Comparison of ENCODE assay signal across 15 mouse cellular contexts in genomic region chr15:101879776-101880175, GRCm38 (mm10). TPM values are rescaled to one million over a fixed set of nuclear protein-coding genes. Genes with fewer than 3 reads are reported as not detected.
DNase-seq lines count a peak whose midpoint lies in the region; ATAC-seq and TF ChIP-seq lines count a peak whose summit lies in the region.
"Had no signal": no experiment of that assay in that cellular context is flagged by ENCODE, and none has a peak within 500 bp of the region (broad histone marks: within the 10 kb centered on the region; RNA-seq: fewer than 3 reads in every experiment).

No protein-coding gene starts in this region.

- TF ChIP-seq POLR2A in myocyte (IDR thresholded peaks at IDR 0.05; ENCODE audit: insufficient read length, low read depth): no peak

- H3K79me2 ChIP-seq in myocyte (ENCODE audit: control insufficient read depth, insufficient read depth): no peaks in the 10 kb centered on the region

- no peak overlapping the region for H3K27ac ChIP-seq in embryonic facial prominence, embryonic 10.5 days (replicated peaks)
- H3K27ac ChIP-seq: kidney, embryonic 15.5 days had no signal

- no peak overlapping the region for H3K4me3 ChIP-seq in embryonic facial prominence, embryonic 10.5 days
- no peak overlapping the region for H3K4me3 ChIP-seq in myocyte
- H3K4me3 ChIP-seq: kidney, embryonic 15.5 days had no signal

- H3ac ChIP-seq in myocyte (ENCODE audit: control insufficient read depth, insufficient read length): no peak overlapping the region

- DNase-seq in adrenal gland, postnatal 14 days: peak; percentile 49
- DNase-seq in adrenal gland, postnatal 25 days: no peak
- peak; percentile 13 for DNase-seq in lung, postnatal 10 days
- no peak for DNase-seq in lung, adult 18-20 months
- peak; percentile 66 for DNase-seq in embryonic facial prominence, embryonic 10.5 days (ENCODE audit: low spot score)
- DNase-seq in left cerebral cortex, postnatal 10 days (ENCODE audit: extremely low spot score in 1 of 2, low spot score in 2 of 2): no peak
- DNase-seq: spleen, adult 18-20 months; thymus, postnatal 36 days had no signal

- no peaks in the 10 kb centered on the region for H3K4me1 ChIP-seq in embryonic facial prominence, embryonic 10.5 days
- H3K4me1 ChIP-seq: kidney, embryonic 15.5 days had no signal

- H3K9me3 ChIP-seq in embryonic facial prominence, embryonic 10.5 days: no peaks in the 10 kb centered on the region
- H3K9me3 ChIP-seq: kidney, embryonic 15.5 days had no signal

- no peak overlapping the region for H3K4me2 ChIP-seq in myocyte (ENCODE audit: low read depth)
- H3K4me2 ChIP-seq: kidney, embryonic 15.5 days had no signal

- H3K27me3 ChIP-seq in embryonic facial prominence, embryonic 10.5 days (replicated peaks; ENCODE audit: low read depth, poor library complexity, severe bottlenecking): 0 out of 2 replicates have a peak, but pooled peaks cover 2% of the 10 kb centered on the region
- peaks cover 13% of the 10 kb centered on the region for H3K27me3 ChIP-seq in myocyte (ENCODE audit: control insufficient read depth, insufficient read depth, insufficient read length)

- intact Hi-C loops in left cerebral cortex, postnatal 10 days (cut with DNase I): no loop called here

- ATAC-seq in granulocyte monocyte progenitor cell, adult 5-6 weeks (replicated peaks; ENCODE audit: poor library complexity, severe bottlenecking): no peak
- ATAC-seq: lung, postnatal 0 days; Patski had no signal

- H3K36me3 ChIP-seq in embryonic facial prominence, embryonic 10.5 days (replicated peaks): no peaks in the 10 kb centered on the region
- no peaks in the 10 kb centered on the region for H3K36me3 ChIP-seq in myocyte (ENCODE audit: control insufficient read depth, insufficient read depth)
- H3K36me3 ChIP-seq: kidney, embryonic 15.5 days had no signal

- WGBS in embryonic facial prominence, embryonic 10.5 days: 18% methylated on average over 11 of the region's 11 CpGs

TF ChIP-seq in myocyte, 11 proteins besides CTCF, POLR2A, EP300 and RAD21:
- TF ChIP-seq MYOD1 (IDR thresholded peaks at IDR 0.05; ENCODE audit: control insufficient read depth in 1 of 3, insufficient read length in 2 of 3, low read depth in 2 of 3) (no peak), TCF12 (IDR thresholded peaks at IDR 0.05; ENCODE audit: insufficient read depth, poor library complexity, severe bottlenecking) (no peak), REST (IDR thresholded peaks at IDR 0.05; ENCODE audit: insufficient read depth, insufficient read length) (peak; percentile 66), CEBPB (IDR thresholded peaks at IDR 0.05; ENCODE audit: insufficient read depth, poor library complexity, severe bottlenecking) (no peak), SRF (IDR thresholded peaks at IDR 0.05; ENCODE audit: control insufficient read depth, insufficient read length, low read depth) (no peak), POLR2AphosphoS2 (IDR thresholded peaks at IDR 0.05; ENCODE audit: insufficient read length, low read depth) (no peak), MAX (IDR thresholded peaks at IDR 0.05; ENCODE audit: low read depth) (no peak), TCF3 (IDR thresholded peaks at IDR 0.05; ENCODE audit: insufficient read length, low read depth) (no peak)

RNA-seq across cellular contexts. Expression of gene Krt77, which starts 10.3 kb away (rescaled TPM):
- total RNA-seq in adrenal gland, postnatal 14 days (2021): not detected in 2 replicates
- not detected in 2 replicates for total RNA-seq in adrenal gland, postnatal 25 days (2021)
- 0.06 TPM in 1 of 2 replicates, not detected in the other for polyA plus RNA-seq in embryonic facial prominence, embryonic 10.5 days (2016; fragmentation: Nextera tagmentation; extraction: Ambion mirVana)
- polyA plus RNA-seq in myocyte (2012; fragmentation: generic; extraction: Trizol): not detected
- total RNA-seq in left cerebral cortex, postnatal 10 days (2021): 10 to 100 TPM; 13.1 to 17.9 TPM
- not detected in 2 replicates for total RNA-seq in granulocyte monocyte progenitor cell, adult 5-6 weeks (2014; fragmentation: Nextera tagmentation)
- not detected in 2 replicates for total RNA-seq in granulocyte monocyte progenitor cell, adult 5-6 weeks (2017)
- total RNA-seq: neutrophil, adult 5-6 weeks had no signal
- polyA plus RNA-seq: heart, embryonic 14.5 days; lung, postnatal 0 days; Patski had no signal

RNA-seq across cellular contexts. Expression of gene Krt76, which starts 12.9 kb away (rescaled TPM):
- not detected in 2 replicates for total RNA-seq in adrenal gland, postnatal 14 days (2021)
- total RNA-seq in adrenal gland, postnatal 25 days (2021): not detected in 2 replicates
- not detected in 2 replicates for polyA plus RNA-seq in embryonic facial prominence, embryonic 10.5 days (2016; fragmentation: Nextera tagmentation; extraction: Ambion mirVana)
- not detected for polyA plus RNA-seq in myocyte (2012; fragmentation: generic; extraction: Trizol)
- not detected for total RNA-seq in left cerebral cortex, postnatal 10 days (2021)
- not detected in 2 replicates for total RNA-seq in granulocyte monocyte progenitor cell, adult 5-6 weeks (2014; fragmentation: Nextera tagmentation)
- total RNA-seq in granulocyte monocyte progenitor cell, adult 5-6 weeks (2017): not detected in 2 replicates
- total RNA-seq: neutrophil, adult 5-6 weeks had no signal
- polyA plus RNA-seq: heart, embryonic 14.5 days; kidney, embryonic 15.5 days; lung, postnatal 0 days; Patski had no signal

RNA-seq across cellular contexts. Expression of gene Krt1, which starts 29.2 kb away (rescaled TPM):
- total RNA-seq in adrenal gland, postnatal 14 days (2021): 0.23 and 0.44 TPM in 2 replicates
- 0.15 and 0.48 TPM in 2 replicates for total RNA-seq in adrenal gland, postnatal 25 days (2021)
- polyA plus RNA-seq in embryonic facial prominence, embryonic 10.5 days (2016; fragmentation: Nextera tagmentation; extraction: Ambion mirVana): 0.50 and 1.6 TPM in 2 replicates
- not detected for polyA plus RNA-seq in myocyte (2012; fragmentation: generic; extraction: Trizol)
- 1 to 10 TPM; 4.4 to 4.5 TPM for total RNA-seq in left cerebral cortex, postnatal 10 days (2021)
- not detected in 2 replicates for total RNA-seq in granulocyte monocyte progenitor cell, adult 5-6 weeks (2014; fragmentation: Nextera tagmentation)
- total RNA-seq in granulocyte monocyte progenitor cell, adult 5-6 weeks (2017): not detected in 2 replicates
- total RNA-seq: neutrophil, adult 5-6 weeks had no signal
- polyA plus RNA-seq: Patski had no signal

RNA-seq across cellular contexts. Expression of gene Krt4, which starts 44.8 kb away (rescaled TPM):
- 0.15 TPM in 1 of 2 replicates, not detected in the other for total RNA-seq in adrenal gland, postnatal 14 days (2021)
- total RNA-seq in adrenal gland, postnatal 25 days (2021): not detected in 2 replicates
- polyA plus RNA-seq in embryonic facial prominence, embryonic 10.5 days (2016; fragmentation: Nextera tagmentation; extraction: Ambion mirVana): not detected in 2 replicates
- not detected for polyA plus RNA-seq in myocyte (2012; fragmentation: generic; extraction: Trizol)
- total RNA-seq in left cerebral cortex, postnatal 10 days (2021): not detected
- total RNA-seq in granulocyte monocyte progenitor cell, adult 5-6 weeks (2014; fragmentation: Nextera tagmentation): not detected in 2 replicates
- not detected in 2 replicates for total RNA-seq in granulocyte monocyte progenitor cell, adult 5-6 weeks (2017)

Comparison
In these comparisons a context has a peak if more than half of its experiments do, and no peak if none do; other contexts are left out.
1. DNase-seq: peak in adrenal gland, postnatal 14 days (single experiment), lung, postnatal 10 days (single experiment) and embryonic facial prominence, embryonic 10.5 days (single experiment); none in adrenal gland, postnatal 25 days (single experiment), lung, adult 18-20 months (0 of 2) and left cerebral cortex, postnatal 10 days (0 of 2).
2. RNA of gene Krt77, which starts 10.3 kb away (total RNA-seq): 13.1 to 17.9 TPM in left cerebral cortex, postnatal 10 days; not detected in adrenal gland, postnatal 14 days, not detected in adrenal gland, postnatal 25 days and not detected in granulocyte monocyte progenitor cell, adult 5-6 weeks; every median in the first group is over 10 times any median in the second.